ENCODE assay signal across 11 mouse cellular contexts in the genomic region with DNA sequence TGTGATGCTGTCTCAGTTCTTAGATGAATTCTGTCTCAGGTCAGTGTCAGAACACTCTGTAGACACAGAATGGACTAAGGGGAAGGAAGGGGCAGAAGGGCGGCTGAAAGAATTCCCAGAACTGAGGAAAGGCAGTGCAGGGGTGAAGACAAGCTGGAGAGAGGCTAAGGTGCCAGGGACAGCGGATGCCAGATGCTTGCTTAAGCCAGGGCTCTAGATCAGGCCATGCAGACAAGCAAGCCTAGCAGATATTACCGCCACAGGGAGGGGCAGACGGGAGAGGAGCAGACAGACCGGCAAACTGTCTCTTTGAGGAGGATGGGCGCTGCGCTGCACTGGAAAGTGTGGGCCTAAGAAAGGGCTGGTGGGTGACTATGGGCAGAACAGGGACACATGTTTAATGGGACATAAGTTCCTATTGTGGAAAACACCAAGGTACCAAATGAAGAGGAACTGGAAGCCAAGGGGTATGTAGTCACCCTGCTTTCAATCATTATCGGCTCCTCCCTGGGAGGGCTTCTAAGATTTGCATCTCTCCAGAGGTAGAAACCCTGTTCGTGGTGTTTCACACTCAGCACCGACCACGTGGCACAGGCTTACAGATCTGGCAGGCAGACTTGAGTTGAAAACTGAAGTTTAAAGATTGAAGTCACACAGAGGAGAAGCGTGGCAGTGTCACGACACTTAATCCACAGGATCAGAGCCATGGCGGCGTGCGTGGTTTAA. TPM values are rescaled to one million over a fixed set of nuclear protein-coding genes. Genes with fewer than 3 reads are reported as not detected.
A peak's percentile ranks its signal among the peaks of the same experiment; 100 is the strongest.
DNase-seq lines count a peak whose midpoint lies in the region; ATAC-seq and TF ChIP-seq lines count a peak whose summit lies in the region.
"Had no signal": no experiment of that assay in that cellular context is flagged by ENCODE, and none has a peak within 500 bp of the region (broad histone marks: within the 10 kb centered on the region; RNA-seq: fewer than 3 reads in every experiment).

No protein-coding gene starts in this region.

- peak overlapping the region; percentile 27; the same call in 1 of the 2 replicates for H3K9ac ChIP-seq in stomach, embryonic 16.5 days (ENCODE audit: low read length)
- H3K9ac ChIP-seq: liver, embryonic 15.5 days; neural tube, embryonic 12.5 days had no signal

- H3K4me1 ChIP-seq in testis, adult 2 months (ENCODE audit: control insufficient read depth, insufficient read depth, low read length), result peaks cover 8% of the 10 kb centered on the region
- peaks cover 51% of the 10 kb centered on the region for H3K4me1 ChIP-seq in stomach, embryonic 16.5 days (ENCODE audit: control insufficient read depth, insufficient read depth, low read length)
- H3K4me1 ChIP-seq: neural tube, embryonic 12.5 days had no signal

- 76% methylated on average over 16 of the region's 16 CpGs for WGBS in stomach, embryonic 16.5 days

- TF ChIP-seq POLR2A in testis, adult 2 months (IDR thresholded peaks at IDR 0.05; ENCODE audit: control insufficient read depth, low read depth, low read length), result no peak

- H3K9me3 ChIP-seq in stomach, embryonic 16.5 days (replicated peaks; ENCODE audit: control insufficient read depth, low read length), result no peaks in the 10 kb centered on the region
- H3K9me3 ChIP-seq: liver, embryonic 15.5 days; neural tube, embryonic 12.5 days had no signal

- H3K4me2 ChIP-seq in stomach, embryonic 16.5 days (ENCODE audit: low read depth, low read length), result no peak overlapping the region
- H3K4me2 ChIP-seq: liver, embryonic 15.5 days; neural tube, embryonic 12.5 days had no signal

- H3K4me3 ChIP-seq in testis, adult 2 months (ENCODE audit: control insufficient read depth, low read depth, low read length), result no peak overlapping the region
- H3K4me3 ChIP-seq in stomach, embryonic 16.5 days (replicated peaks; ENCODE audit: low read length), result no peak overlapping the region
- H3K4me3 ChIP-seq: liver, embryonic 15.5 days; neural tube, embryonic 12.5 days had no signal

- TF ChIP-seq CTCF in testis, adult 2 months (IDR thresholded peaks at IDR 0.05; ENCODE audit: control insufficient read depth, insufficient read depth, insufficient replicate concordance, low read depth, low read length), result no peak

- DNase-seq in adrenal gland, postnatal 10 days, result peak; percentile 46
- DNase-seq in adrenal gland, adult 8-10 months, result no peak
- DNase-seq in testis, postnatal 10 days (ENCODE audit: low spot score), result no peak
- DNase-seq in kidney, postnatal 14 days, result peak; percentile 59
- DNase-seq in right cerebral cortex, adult 2 months (ENCODE audit: low spot score in 2 of 2), result no peak
- DNase-seq in right cerebral cortex, postnatal 4 days, result no peak
- DNase-seq: thymus, adult 2 months had no signal

- H3K27me3 ChIP-seq in testis, adult 2 months (ENCODE audit: control insufficient read depth, insufficient read depth, low read length), result no peaks in the 10 kb centered on the region
- no peaks in the 10 kb centered on the region for H3K27me3 ChIP-seq in stomach, embryonic 16.5 days (ENCODE audit: control insufficient read depth, insufficient read depth, low read length)
- H3K27me3 ChIP-seq: liver, embryonic 15.5 days; neural tube, embryonic 12.5 days had no signal

- H3K36me3 ChIP-seq in testis, adult 2 months (ENCODE audit: control insufficient read depth, insufficient read depth, low read length), result no peaks in the 10 kb centered on the region
- H3K36me3 ChIP-seq in stomach, embryonic 16.5 days (ENCODE audit: control insufficient read depth, insufficient read depth, low read length), result no peaks in the 10 kb centered on the region
- H3K36me3 ChIP-seq: liver, embryonic 15.5 days; neural tube, embryonic 12.5 days had no signal

- H3K27ac ChIP-seq in testis, adult 2 months (ENCODE audit: control insufficient read depth, insufficient read depth, low read depth, low read length), result peak overlapping the region; percentile 62
- H3K27ac ChIP-seq in stomach, embryonic 16.5 days (ENCODE audit: low read length), result peak overlapping the region; percentile 62
- H3K27ac ChIP-seq: liver, embryonic 15.5 days; neural tube, embryonic 12.5 days had no signal

- ATAC-seq in stomach, embryonic 16.5 days (ENCODE audit: insufficient read depth, low FRiP score), result no peak

RNA-seq across cellular contexts. Expression of a gene that starts 5.4 kb away (rescaled TPM):
- 10 to 100 TPM; 17.0 to 18.3 TPM for total RNA-seq in adrenal gland, postnatal 10 days (2021)
- 10 to 100 TPM; 10.1 to 14.4 (median 12.9) TPM for total RNA-seq in adrenal gland, adult 8-10 months (2022)
- polyA plus RNA-seq in testis, adult 2 months (2012; rRNA removed), result 9.5 and 10.8 TPM in 2 replicates
- polyA plus RNA-seq in stomach, embryonic 16.5 days (2015; fragmentation: Nextera tagmentation; extraction: Ambion mirVana), result 18.3 and 20.5 TPM in 2 replicates

RNA-seq across cellular contexts. Expression of a gene that starts 5.9 kb away (rescaled TPM):
- total RNA-seq in adrenal gland, postnatal 10 days (2021), result 100 to 1,000 TPM; 145 to 159 TPM
- total RNA-seq in adrenal gland, adult 8-10 months (2022), result 100 to 1,000 TPM in 2 of 4 experiments, 10 to 100 TPM in 2; 96.7 to 117 (median 108) TPM
- polyA plus RNA-seq in testis, adult 2 months (2012; rRNA removed), result 136 and 138 TPM in 2 replicates
- 142 and 145 TPM in 2 replicates for polyA plus RNA-seq in stomach, embryonic 16.5 days (2015; fragmentation: Nextera tagmentation; extraction: Ambion mirVana)

Comparison
In these comparisons a context has a peak if more than half of its experiments do, and no peak if none do; other contexts are left out.
1. DNase-seq: peak in adrenal gland, postnatal 10 days (single experiment) and kidney, postnatal 14 days (single experiment); none in adrenal gland, adult 8-10 months (single experiment), testis, postnatal 10 days (single experiment), right cerebral cortex, adult 2 months (0 of 2) and right cerebral cortex, postnatal 4 days (single experiment).